Mouse (Mus musculus) liver, embryonic 15.5 days (tissue): ENCODE results near the gene Ing4. TPM values are rescaled to one million over a fixed set of nuclear protein-coding genes. Genes with fewer than 3 reads are reported as not detected.
"Not testable (repeated sequence)": the region's sequence is repeated elsewhere in the genome, so short reads cannot be mapped to it uniquely, and the experiment has no call there.

Experiments used
- ATAC-seq: fragments of 200-750 bp; cut with Nextera tagmentation; 2 replicates; pipeline ENCODE4 v1.8.0; 2017; ENCODE audit warnings: moderate number of reproducible peaks, mild to moderate bottlenecking, moderate library complexity; ENCODE audit not compliant: insufficient read depth
- H3K27ac ChIP-seq: fragments of 300-500 bp; sonication (generic); replicated peaks from 2 replicates; pipeline ENCODE4 v1.5.1; 2015; ENCODE audit warnings: mild to moderate bottlenecking, inconsistent platforms
- H3K27me3 ChIP-seq: fragments of 300-500 bp; sonication (generic); 2 replicates; pipeline ENCODE4 v1.6.1; 2015; ENCODE audit warnings: mild to moderate bottlenecking, inconsistent platforms
- H3K36me3 ChIP-seq: fragments of 300-500 bp; sonication (generic); replicated peaks from 2 replicates; pipeline ENCODE4 v1.6.1; 2015; ENCODE audit warnings: moderate library complexity, mild to moderate bottlenecking, inconsistent platforms
- H3K4me1 ChIP-seq: fragments of 300-500 bp; sonication (generic); replicated peaks from 2 replicates; pipeline ENCODE4 v1.6.1; 2015; ENCODE audit warnings: inconsistent platforms
- H3K4me2 ChIP-seq: fragments of 300-500 bp; sonication (generic); 2 replicates; pipeline ENCODE4 v1.6.1; 2015; ENCODE audit warnings: moderate library complexity, mild to moderate bottlenecking, inconsistent platforms
- H3K4me3 ChIP-seq: fragments of 300-500 bp; sonication (generic); replicated peaks from 2 replicates; pipeline ENCODE4 v1.5.1; 2015; ENCODE audit warnings: mild to moderate bottlenecking, inconsistent platforms
- H3K9ac ChIP-seq: fragments of 300-500 bp; sonication (generic); 2 replicates; pipeline ENCODE4 v1.6.1; 2015; ENCODE audit warnings: moderate library complexity, mild to moderate bottlenecking, inconsistent platforms
- H3K9me3 ChIP-seq: fragments of 300-500 bp; sonication (generic); replicated peaks from 2 replicates; pipeline ENCODE4 v1.6.1; 2016; ENCODE audit warnings: inconsistent platforms
- WGBS: fragments of 180-500 bp; shearing (Covaris S2); methylation state at CpG from one replicate; pipeline ENCODE4 v1.1.7; 2015; ENCODE audit warnings: mixed read lengths; ENCODE audit not compliant: insufficient replicate concordance; 5-methylcytosine and 5-hydroxymethylcytosine counted together
- polyA plus RNA-seq: library from polyadenylated mRNA; unstranded; fragments of >200 nt; fragmentation: Nextera tagmentation; extraction: Ambion mirVana; gene quantifications from 2 replicates; pipeline ENCODE4 v1.2.1, GENCODE M21; 2015

Ing4 gene
- polyA plus RNA-seq, 1 experiment from 2014 or later, result 27.6 TPM

- WGBS, result 38% methylated on average over 7 of the region's 7 CpGs
- H3K36me3 ChIP-seq, result peaks cover 43% of the 10 kb centered on the region
- no peaks in the 10 kb centered on the region for H3K9me3 ChIP-seq
- ATAC-seq, result no peak
- 0 out of 2 replicates have a peak overlapping the region, but pooled peaks have one; percentile 15 for H3K27ac ChIP-seq
- H3K4me3 ChIP-seq, result peak overlapping the region; percentile 78; the same call in 1 of the 2 replicates
- H3K4me2 ChIP-seq, result peak overlapping the region; percentile 87; the same call in 1 of the 2 replicates
- no peaks in the 10 kb centered on the region for H3K27me3 ChIP-seq
- no peak overlapping the region for H3K9ac ChIP-seq
- peaks cover 33% of the 10 kb centered on the region for H3K4me1 ChIP-seq
These were observed 1.5 kb downstream of the Ing4 start for GRCm38 (mm10) chr6:125041047-125041446.

- H3K4me3 ChIP-seq, result no peak overlapping the region
- H3K9ac ChIP-seq, result no peak overlapping the region
- peaks cover 42% of the 10 kb centered on the region for H3K36me3 ChIP-seq
- no peaks in the 10 kb centered on the region for H3K27me3 ChIP-seq
- WGBS, result 66% methylated on average over 7 of the region's 7 CpGs
- ATAC-seq, result no peak
- peak overlapping the region; percentile 19 for H3K27ac ChIP-seq
- 0 out of 2 replicates have a peak overlapping the region, but pooled peaks have one; percentile 3 for H3K4me2 ChIP-seq
- peaks cover 36% of the 10 kb centered on the region for H3K4me1 ChIP-seq
- H3K9me3 ChIP-seq, result no peaks in the 10 kb centered on the region
These were observed 2.5 kb downstream of the Ing4 start for GRCm38 (mm10) chr6:125042081-125042480.

- no peaks in the 10 kb centered on the region for H3K9me3 ChIP-seq
- H3K4me1 ChIP-seq, result peaks cover 15% of the 10 kb centered on the region
- H3K9ac ChIP-seq, result no peak overlapping the region
- 27% methylated on average over 5 of the region's 5 CpGs for WGBS
- H3K4me2 ChIP-seq, result no peak overlapping the region
- peaks cover 74% of the 10 kb centered on the region for H3K36me3 ChIP-seq
- H3K27ac ChIP-seq, result no peak overlapping the region
- no peak for ATAC-seq
- no peak overlapping the region for H3K4me3 ChIP-seq
- H3K27me3 ChIP-seq, result no peaks in the 10 kb centered on the region
These were observed 7.1 kb downstream of the Ing4 start for GRCm38 (mm10) chr6:125046691-125047090.

GRCm38 (mm10) chr6:125049678-125050077 lies 10.1 kb downstream of the Ing4 start, which contains the start of gene Acrbp:
Gene Acrbp (plus strand): TSS chr6:125049689.
- Histone ChIP-seq H3K4me1 (0 out of 2 replicates have a peak, but pooled peaks cover 7% of the 10 kb centered on the region), H3K27me3 (no peaks in the 10 kb centered on the region), H3K36me3 (peaks cover 69% of the 10 kb centered on the region), H3K4me2 (no peak within 1 kb of the TSS), H3K9ac (no peak within 1 kb of the TSS), H3K9me3 (no peaks in the 10 kb centered on the region), H3K27ac (no peak within 1 kb of the TSS), H3K4me3 (no peak within 1 kb of the TSS)
- WGBS, result 51% methylated on average over 20 of the region's 20 CpGs
- ATAC-seq, result no peak

- H3K9ac ChIP-seq, result no peak overlapping the region
- H3K27me3 ChIP-seq, result no peaks in the 10 kb centered on the region
- H3K27ac ChIP-seq, result no peak overlapping the region
- H3K4me2 ChIP-seq, result no peak overlapping the region
- no peaks in the 10 kb centered on the region for H3K9me3 ChIP-seq
- ATAC-seq, result no peak
- 0 out of 2 replicates have a peak, but pooled peaks cover 7% of the 10 kb centered on the region for H3K4me1 ChIP-seq
- no peak overlapping the region for H3K4me3 ChIP-seq
- 57% methylated on average over 5 of the region's 5 CpGs for WGBS
- H3K36me3 ChIP-seq, result peaks cover 56% of the 10 kb centered on the region
These were observed 11.7 kb downstream of the Ing4 start for GRCm38 (mm10) chr6:125051237-125051636.

- Histone ChIP-seq H3K9ac (no peak overlapping the region), H3K27me3 (no peaks in the 10 kb centered on the region), H3K9me3 (no peaks in the 10 kb centered on the region), H3K36me3 (no peaks in the 10 kb centered on the region), H3K4me2 (no peak overlapping the region), H3K27ac (no peak overlapping the region), H3K4me1 (peaks cover 35% of the 10 kb centered on the region), H3K4me3 (no peak overlapping the region)
- 0 out of 2 replicates have a peak, but pooled peaks have one; percentile 14 for ATAC-seq
- 38% methylated on average over 6 of the region's 6 CpGs for WGBS
These were observed 21.9 kb downstream of the Ing4 start for GRCm38 (mm10) chr6:125061493-125061892.

GRCm38 (mm10) chr6:125062511-125062910 lies 23.0 kb downstream of the Ing4 start:
- H3K9me3 ChIP-seq, result no peaks in the 10 kb centered on the region
- no peak overlapping the region for H3K4me3 ChIP-seq
- H3K4me1 ChIP-seq, result peaks cover 42% of the 10 kb centered on the region
- H3K27me3 ChIP-seq, result no peaks in the 10 kb centered on the region
- no peak overlapping the region for H3K27ac ChIP-seq
- H3K9ac ChIP-seq, result no peak overlapping the region
- 51% methylated on average over 5 of the region's 5 CpGs for WGBS
- peak; percentile 63 for ATAC-seq
- no peaks in the 10 kb centered on the region for H3K36me3 ChIP-seq
- peak overlapping the region; percentile 11; the same call in 1 of the 2 replicates for H3K4me2 ChIP-seq

- Histone ChIP-seq H3K4me1 (peaks cover 43% of the 10 kb centered on the region), H3K9me3 (no peaks in the 10 kb centered on the region), H3K27ac (no peak overlapping the region), H3K27me3 (no peaks in the 10 kb centered on the region), H3K36me3 (no peaks in the 10 kb centered on the region), H3K4me3 (no peak overlapping the region), H3K9ac (no peak overlapping the region), H3K4me2 (no peak overlapping the region)
- ATAC-seq, result no peak
- WGBS, result 62% methylated on average over 6 of the region's 6 CpGs
These were observed 24.3 kb downstream of the Ing4 start for GRCm38 (mm10) chr6:125063906-125064305.

- H3K4me1 ChIP-seq, result peaks cover 45% of the 10 kb centered on the region
- not testable (repeated sequence) for H3K4me3 ChIP-seq, H3K36me3 ChIP-seq, H3K9me3 ChIP-seq, H3K27ac ChIP-seq, H3K27me3 ChIP-seq, H3K4me2 ChIP-seq, H3K9ac ChIP-seq, ATAC-seq
- 60% methylated on average over 1 of the region's 1 CpGs for WGBS
These were observed 25.7 kb downstream of the Ing4 start for GRCm38 (mm10) chr6:125065223-125065622.

- H3K9ac ChIP-seq, result no peak within 1 kb of the TSS
- 48% methylated on average over 8 of the region's 8 CpGs for WGBS
- 0 out of 2 replicates have a peak within 1 kb of the TSS, but pooled peaks have one; percentile 38 for H3K27ac ChIP-seq
- H3K4me3 ChIP-seq, result no peak within 1 kb of the TSS
- H3K4me1 ChIP-seq, result peaks cover 55% of the 10 kb centered on the region
- H3K9me3 ChIP-seq, result no peaks in the 10 kb centered on the region
- no peaks in the 10 kb centered on the region for H3K36me3 ChIP-seq
- no peaks in the 10 kb centered on the region for H3K27me3 ChIP-seq
- H3K4me2 ChIP-seq, result peak within 1 kb of the TSS; percentile 44
- ATAC-seq, result no peak
These were observed 28.0 kb downstream of the Ing4 start, which contains the start of gene Lpar5 for GRCm38 (mm10) chr6:125067571-125067995. Gene Lpar5 (plus strand): TSS chr6:125067920.

GRCm38 (mm10) chr6:125071170-125071895 lies 31.8 kb downstream of the Ing4 start:
- peak overlapping the region; percentile 81 for H3K27ac ChIP-seq
- ATAC-seq, result peak; percentile 95
- no peaks in the 10 kb centered on the region for H3K27me3 ChIP-seq
- H3K4me1 ChIP-seq, result peaks cover 57% of the 10 kb centered on the region
- no peaks in the 10 kb centered on the region for H3K36me3 ChIP-seq
- H3K9me3 ChIP-seq, result no peaks in the 10 kb centered on the region
- 0 out of 2 replicates have a peak overlapping the region, but pooled peaks have one; percentile 15 for H3K9ac ChIP-seq
- H3K4me2 ChIP-seq, result peak overlapping the region; percentile 67
- 19% methylated on average over 18 of the region's 18 CpGs for whole genome bisulfite sequencing
- H3K4me3 ChIP-seq, result peak overlapping the region; percentile 45
